Mouse (Mus musculus) retina, postnatal 7 days (tissue): ENCODE results near the gene Tnfsf12.
A peak's percentile ranks its signal among the peaks of the same experiment; 100 is the strongest.
"Not testable (repeated sequence)": the region's sequence is repeated elsewhere in the genome, so short reads cannot be mapped to it uniquely, and the experiment has no call there.

Source experiments
- DNase-seq: peaks from one replicate; pipeline ENCODE4 v3.0.0-alpha.2; 2012; ENCODE audit warnings: low read depth, low spot score

The Tnfsf12 gene

DNA sequence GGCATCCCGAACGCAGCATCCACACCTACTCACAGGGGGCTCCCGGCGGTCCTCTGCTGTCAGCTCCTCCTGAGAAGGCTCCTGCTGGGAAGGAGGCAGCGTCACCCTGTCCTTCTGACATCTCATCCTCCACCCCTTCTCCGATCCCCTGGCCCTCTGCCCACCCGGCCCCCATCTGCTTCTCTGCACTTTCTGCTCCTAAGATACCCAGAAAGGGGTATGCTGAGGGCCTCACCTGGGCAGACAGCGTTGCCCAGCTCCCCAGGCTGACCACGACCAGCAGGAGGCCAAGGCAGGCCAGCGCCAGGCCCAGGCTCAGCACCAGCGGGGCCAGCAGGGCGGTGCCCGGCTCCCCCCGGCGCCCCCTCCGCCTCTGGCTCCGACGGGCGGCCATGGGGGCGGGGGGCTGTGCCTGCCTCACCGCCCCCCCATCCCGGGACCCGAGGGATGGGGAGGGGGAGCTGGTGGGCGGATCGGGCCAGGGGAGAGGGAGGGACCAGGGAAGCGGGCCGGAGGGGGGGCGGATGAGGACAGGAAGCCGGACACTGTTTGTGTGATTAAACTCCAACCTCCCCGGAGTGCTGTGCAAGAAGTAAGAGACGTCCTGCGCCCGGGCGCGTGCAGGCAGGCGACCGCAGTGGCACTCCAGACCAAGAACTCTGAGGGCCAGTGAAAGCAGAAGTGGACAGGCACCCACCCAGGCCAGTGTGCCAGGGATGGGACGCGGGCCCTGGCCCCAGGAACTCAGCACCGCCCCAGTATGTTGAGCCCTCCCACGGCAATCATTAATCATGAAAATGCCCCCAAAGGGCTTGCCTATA, at the start of gene Tnfsf12, which contains the start of gene Tnfsfm13:
Tnfsf12 (minus strand) TSS at position 489 of the 821 bp plus-strand sequence.
Tnfsfm13 (minus strand) TSS at position 738 of the 821 bp plus-strand sequence.
- no peak for DNase-seq

- not testable (repeated sequence) for DNase-seq
These were observed 35.8 kb upstream of the Tnfsf12 start for GRCm38 (mm10) chr11:69731408-69731807.

DNA sequence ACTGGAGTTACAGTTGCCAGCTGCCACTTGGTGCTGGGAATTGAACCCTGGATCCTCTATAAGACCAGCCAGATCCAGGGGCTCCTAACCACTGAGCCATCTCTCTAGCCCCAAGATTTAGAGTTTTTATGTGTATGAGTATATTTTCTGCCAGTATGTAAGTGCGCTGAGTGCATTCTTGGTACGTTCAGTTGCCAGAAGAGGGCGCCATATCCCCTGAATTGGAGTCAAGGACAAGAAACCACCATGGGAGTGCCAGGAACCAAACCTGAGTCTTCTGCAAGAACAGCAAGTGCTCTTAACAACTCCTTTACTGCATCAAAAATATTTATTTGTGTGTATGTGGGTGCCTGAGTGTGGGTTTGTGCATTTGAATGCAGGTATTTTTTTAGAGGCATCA, 33.4 kb upstream of the Tnfsf12 start:
- DNase-seq: peak; percentile 46

GRCm38 (mm10) chr11:69725951-69726350, 30.3 kb upstream of the Tnfsf12 start:
- no peak for DNase-seq

DNA sequence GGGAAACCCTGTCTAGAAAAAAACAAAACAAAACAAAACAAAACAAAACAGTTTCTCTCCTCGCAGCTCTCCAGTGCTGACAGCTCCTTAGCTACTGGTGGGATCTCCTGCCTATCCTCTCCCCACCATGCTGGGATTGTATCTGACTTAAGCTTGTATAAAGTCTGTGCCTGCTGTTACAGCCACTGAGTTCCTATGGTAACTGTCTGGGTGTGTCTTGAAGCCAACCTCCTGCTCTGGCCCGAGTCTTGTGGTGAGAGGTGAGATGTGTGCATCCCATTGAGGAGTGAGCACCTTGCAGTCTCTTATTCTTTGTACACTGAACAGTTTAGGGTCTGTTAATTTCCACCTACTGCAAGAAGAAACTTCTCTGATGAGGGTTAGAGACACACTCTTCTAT, 27.4 kb upstream of the Tnfsf12 start:
- DNase-seq: no peak

GRCm38 (mm10) chr11:69720852-69721251, 25.2 kb upstream of the Tnfsf12 start:
- DNase-seq: no peak

DNA sequence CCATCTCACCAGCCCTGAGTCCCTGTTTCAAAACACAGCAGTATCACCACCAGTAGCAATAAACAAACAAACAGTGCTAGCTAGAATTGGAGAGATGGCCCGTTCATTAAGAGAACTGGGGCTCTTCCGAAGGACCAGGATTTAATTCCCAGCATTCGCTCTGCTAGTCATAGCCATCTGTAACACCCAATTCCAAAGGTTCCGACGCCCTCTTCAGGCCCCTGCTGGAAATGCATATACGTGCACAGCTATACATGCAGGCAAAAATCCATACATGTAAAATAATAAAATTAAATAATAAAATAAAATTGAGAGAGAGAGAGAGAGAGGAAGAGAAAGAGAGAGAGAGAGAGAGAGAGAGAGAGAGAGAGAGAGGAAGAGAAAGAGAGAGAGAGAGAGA, 23.8 kb upstream of the Tnfsf12 start:
- no peak for DNase-seq

DNA sequence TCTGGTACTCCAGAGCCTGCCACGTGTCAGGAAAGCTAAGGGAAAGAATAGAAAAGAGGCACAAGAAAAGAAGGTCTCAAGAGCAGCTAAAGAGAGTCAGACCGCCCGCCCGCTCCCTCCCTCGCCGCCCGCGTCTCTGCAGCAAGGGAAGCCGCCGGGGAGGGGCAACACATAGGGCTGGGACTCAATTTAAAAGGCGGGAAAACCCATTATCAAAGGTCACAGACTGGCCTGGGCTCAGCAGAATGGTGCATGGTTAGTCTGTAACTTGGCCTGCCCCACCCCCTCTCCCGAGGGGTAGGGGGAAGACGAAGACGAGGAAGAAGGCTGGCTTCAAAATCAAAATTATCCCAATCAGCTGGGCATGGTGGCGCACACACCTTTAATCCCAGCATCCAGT, 23.0 kb upstream of the Tnfsf12 start:
- no peak for DNase-seq

DNA sequence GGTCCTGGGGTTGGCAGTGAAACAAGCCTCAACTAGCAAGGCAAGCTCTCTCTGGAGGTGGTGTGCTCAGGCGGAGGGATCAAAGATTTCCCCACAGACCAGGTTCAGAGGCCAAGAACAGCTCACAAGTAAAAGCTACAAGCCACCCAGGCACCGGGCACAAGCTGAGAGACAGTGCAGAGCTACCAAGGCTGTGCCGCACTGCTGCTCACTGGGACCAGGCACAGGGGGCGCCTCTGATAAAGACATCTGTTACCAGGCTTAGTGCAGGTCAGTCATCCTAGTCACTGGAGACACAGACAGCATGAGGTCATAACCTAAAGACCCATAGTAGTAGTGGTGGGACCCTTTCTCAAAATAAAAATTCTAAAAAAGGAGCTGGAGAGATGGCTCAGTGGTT, 21.3 kb upstream of the Tnfsf12 start:
- no peak for DNase-seq

DNA sequence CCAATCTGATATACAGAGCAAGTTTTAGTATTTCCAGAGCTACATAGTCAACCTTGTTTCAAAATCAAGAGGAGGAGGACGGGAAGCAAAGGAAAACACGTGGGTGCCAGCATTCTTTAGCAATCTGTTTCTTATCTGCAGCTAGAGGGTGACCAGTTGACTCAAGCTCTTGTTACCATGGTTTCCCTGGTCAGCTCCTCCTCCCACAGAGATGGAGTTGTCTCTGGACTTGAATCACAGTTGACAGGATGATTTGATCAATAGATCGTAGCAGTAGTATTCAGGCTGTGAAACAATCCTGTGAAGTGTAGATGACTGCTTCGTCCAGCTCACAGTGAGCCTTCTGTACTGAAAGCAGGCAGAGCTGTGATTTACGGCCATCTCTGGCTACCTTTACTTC, 20.3 kb upstream of the Tnfsf12 start:
- DNase-seq: no peak

GRCm38 (mm10) chr11:69715482-69715881, 19.8 kb upstream of the Tnfsf12 start:
- DNase-seq: no peak

DNA sequence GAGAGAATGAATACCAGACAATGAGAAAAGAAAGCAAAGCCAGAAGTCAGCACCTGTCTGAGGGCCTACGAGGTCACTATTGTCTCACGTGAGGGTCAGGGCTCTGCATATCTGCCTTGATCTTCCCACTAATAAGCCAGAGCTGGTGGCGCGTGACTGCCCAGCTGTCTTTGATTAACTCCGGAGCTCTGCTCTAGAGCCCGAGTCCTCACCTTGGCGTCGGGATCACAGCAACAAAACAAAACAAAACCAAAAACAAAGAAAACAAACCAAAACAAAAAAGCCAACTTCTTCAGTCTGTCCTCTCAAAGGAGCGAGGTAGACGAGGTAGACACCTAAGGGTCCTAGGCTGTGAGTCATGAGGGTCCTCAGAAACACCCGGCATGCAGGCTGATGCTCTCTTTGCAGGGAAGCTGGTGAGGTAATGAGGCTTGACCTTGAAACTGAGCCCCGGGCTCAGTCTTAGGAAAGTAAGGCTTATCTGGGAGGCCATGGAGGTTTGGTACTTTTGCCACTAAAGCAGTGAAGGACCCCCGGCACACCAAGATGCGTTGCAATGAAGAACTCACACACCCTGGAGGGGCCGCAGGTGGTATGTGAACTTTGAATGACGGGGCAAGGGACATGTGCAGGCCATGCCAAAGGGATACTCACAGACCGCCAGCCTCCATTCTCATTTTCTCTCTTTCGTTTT, 19.1 kb upstream of the Tnfsf12 start:
- peak; percentile 40 for DNase-seq

DNA sequence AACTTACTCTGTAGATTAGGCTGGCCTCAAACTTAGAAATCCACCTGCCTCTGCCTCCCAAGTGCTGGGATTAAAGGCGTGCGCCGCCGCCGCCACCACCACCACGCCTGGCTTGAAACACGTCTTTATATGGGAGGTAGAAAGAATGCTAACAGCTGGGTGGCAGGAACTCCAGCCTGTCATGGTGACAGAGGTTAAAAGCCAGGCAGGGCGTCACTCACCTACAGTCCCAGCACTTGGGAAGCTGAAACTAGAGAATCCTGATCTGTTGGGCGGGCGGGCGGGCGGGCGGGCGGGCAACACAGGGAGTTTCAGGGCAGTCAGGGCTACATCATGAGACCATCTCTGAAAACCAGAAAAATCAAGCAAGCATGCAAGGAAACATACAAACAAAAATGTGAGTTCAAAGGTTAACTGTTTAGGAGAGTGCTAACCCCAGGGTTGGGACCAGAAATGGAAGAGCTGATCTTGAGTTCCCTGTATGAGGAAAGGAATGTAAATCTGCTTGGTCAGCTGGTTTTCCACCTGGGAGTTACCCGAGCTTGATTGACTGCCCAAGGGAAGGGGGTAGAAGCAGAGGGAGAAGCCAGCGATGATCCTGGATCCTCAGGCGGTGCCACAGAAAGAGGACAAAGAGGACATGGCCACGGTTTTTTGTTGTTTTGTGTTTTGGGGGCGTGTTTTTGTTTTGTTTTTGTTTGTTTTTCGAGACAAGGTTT, 17.5 kb upstream of the Tnfsf12 start:
- DNase-seq: no peak

GRCm38 (mm10) chr11:69711082-69711481, 15.4 kb upstream of the Tnfsf12 start:
- no peak for DNase-seq

DNA sequence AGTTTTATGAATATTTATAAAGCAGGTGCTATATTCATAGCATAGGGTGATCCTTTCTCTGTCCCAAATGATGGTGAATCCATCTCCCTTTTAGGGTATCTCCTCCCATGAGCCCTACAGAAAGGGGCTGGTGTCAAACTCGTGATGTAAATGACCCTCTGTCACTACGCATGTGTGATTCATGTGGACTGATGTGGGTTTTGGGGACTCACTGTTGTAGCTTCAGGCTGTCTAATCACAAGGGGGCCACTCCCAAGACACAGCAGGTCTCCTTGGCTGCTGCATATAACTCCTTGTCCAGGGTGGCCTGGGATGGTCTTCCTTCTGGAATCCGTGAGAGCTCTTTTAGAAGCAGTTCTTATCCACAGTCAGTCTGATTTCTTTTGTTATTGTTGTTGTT, 14.8 kb upstream of the Tnfsf12 start:
- DNase-seq: no peak

DNA sequence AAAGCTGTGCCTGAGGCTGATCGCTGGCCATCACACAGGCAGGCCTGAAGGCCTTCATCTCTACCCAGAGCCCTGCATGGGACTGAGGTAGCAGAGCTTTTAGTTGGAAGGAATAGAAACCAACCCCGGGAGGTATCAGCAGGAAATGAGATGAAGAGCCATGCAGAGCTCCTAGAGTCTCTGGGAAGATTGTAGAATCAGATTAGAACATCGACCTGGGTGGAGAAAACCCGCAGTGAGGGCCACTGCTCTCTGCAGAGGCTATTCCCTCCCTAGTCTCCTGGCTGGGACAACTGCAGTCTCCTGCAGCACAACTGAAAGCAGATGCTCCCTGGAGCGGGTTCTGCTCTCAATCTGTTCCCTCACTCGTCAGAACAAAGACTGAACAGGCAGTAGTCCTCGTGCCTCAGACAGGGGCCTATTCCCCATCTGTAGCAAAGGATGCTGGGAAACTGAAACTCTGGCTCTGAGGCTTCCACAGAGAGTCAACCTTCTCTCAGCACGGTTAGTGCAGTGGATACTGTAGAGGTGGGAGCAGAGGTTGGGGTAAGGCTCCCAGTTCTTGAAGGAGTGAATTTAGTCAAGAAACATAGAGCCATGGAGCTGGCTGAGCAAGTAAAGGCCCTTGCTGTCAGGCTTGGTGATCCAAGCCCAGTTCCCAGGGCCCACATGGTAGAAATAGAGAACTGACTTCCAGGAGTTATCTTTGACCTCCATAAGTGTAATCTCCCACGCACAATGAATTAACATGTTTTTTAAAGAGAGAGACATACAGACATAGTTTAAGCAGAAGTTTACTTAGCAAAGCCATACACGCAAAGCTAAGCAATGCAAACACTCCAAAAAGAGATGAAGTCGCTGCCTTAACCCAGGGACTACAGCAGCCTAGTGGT, 14.2 kb upstream of the Tnfsf12 start:
- DNase-seq: no peak

- no peak for DNase-seq
These were observed 13.1 kb upstream of the Tnfsf12 start for GRCm38 (mm10) chr11:69708614-69709265.

GRCm38 (mm10) chr11:69707873-69708381, 12.3 kb upstream of the Tnfsf12 start:
- no peak for DNase-seq

DNA sequence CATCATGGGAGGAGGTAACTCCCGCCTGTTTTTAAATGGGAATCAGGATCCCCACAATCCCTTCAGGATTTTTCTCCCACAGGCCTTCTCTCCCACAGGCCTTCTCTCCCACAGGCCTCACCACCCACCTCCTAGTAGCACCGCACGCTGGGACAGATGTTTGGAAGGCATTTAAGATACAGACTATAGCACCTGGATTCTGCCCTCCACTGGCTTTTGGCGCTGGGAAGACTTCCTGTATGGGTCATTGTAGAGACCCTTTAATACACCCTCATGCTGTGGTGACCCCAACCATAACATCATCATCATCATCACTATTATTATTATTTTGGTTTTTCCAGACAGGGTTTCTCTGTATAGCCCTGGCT, 11.8 kb upstream of the Tnfsf12 start:
- DNase-seq: no peak

DNA sequence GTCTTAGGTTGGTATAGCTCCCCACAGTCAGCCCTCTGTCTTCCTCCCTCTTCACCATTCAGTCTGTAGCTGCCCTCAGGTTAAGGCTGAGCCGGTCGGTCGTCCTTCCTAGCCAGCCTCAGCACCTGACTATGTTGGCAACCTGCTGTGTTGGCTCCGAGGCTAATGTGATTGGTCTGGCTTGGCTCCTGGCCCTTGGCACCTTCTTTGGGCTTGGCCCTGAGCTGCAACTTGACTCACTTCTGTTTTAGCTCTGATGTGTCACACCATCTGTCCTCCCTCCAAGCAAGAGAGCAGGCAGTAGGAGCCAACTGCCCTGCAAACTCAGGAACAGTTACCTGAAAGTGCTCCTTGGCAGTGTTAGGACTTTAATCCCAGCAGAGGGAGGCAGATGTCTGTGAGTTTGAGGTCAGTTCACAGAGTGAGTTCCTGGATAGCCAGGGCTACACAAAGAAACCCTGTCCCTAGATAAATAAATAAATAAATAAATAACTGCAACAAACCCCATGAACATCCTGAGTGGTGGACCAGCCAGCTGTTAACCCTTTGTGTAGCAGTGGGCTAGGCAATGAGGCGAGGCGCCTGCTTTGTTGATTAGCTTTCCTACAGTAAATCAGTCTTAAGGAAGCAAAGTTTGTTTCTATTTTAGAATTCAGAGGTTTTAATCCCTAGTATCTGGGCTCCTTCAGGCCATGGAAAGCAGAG, 11.3 kb upstream of the Tnfsf12 start:
- no peak for DNase-seq
